Mouse (Mus musculus): ENCODE measurements around the gene Atp2b4.

Gene Atp2b4

DNA sequence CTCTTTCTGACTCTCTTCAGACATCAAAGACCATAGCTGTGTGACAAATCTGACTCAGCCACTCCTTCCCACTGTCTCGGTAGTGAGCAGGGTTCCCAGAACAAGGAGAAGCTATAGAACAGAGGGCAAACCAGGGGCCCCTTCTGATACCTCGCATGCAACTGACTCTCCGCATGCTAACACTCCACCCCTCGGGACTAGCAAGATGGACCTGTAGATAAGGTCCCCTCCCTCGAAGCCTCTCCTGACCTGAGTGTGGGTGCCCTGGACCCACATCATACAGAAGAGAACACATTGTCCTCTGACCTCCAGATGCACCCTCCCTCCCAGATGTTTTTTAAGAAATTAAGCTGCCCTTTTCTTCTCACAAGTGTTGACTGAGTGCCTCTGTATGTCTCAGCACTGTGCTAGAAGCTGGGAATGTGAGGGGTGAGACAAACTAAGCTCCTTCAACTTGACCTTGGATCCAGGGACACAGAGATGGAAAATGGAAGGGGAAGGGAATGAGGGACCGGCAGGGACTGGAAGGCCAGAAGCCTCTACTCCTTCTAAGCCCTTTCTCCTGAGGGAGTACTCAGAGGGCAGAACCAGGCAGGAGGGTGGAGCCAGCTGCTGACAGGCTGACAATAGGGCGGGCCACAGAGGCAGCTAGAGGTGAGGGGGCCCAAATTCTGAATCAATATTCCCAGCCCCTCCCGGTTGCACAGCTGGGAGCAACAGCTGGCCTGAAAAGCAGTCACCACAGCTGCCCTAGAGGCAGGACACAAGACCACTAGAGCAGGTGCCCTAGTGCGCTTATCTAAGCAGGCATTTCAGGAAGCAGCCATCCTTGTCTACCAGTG is 2.6 kb downstream of the Atp2b4 start:
- no peak for DNase-seq

DNA sequence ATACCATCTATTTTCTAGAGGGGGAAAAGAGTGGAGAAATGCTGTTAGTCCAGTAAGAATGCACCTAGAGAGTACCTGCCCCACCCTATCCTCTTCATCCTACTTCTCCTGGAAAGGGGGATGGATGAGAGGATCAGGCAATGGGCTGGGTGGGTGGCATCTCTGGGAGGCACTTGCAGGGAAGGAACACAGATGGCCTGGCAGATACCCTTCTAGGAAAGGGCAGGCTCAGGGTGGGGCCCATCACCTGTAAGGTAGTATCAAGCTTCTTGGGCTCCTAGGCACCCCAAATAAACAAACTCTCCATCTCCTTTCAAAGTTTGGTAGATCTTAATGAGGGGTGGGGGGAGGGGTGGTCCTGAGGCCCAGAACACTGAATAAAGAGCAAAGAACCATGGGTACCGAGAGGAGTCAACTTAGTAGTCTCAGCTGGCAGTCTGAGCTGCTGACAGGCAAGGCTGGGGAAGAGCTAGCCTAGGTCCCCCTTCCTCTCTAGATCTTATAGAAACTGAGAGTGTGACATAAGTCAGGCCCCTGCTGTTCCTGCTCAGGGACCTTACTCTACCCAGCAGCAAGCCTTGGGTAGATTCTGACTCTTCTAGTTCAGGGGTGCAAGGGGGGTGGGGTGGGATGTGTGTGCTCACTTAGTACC is 3.4 kb downstream of the Atp2b4 start:
- no peak for DNase-seq

DNA sequence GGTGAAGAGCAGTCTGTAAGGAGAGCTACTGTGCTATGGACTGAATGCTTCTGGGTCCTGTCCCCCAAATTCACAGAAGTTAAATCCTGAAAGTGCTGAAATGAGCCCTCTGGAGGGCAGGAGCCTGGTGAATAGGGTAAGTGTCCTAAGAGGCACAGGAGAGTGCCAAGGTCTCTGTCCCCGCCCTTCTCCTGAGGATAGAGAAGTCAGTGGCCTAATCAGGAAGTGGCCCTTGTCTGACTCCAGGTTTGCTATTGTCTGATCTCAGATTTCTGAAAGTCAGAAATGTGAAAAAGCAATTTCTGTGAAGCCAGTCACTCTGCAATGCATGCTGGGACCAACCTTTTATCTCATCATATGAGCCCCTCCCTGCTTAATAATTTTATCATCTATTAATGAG is 7.2 kb downstream of the Atp2b4 start:
- no peak for DNase-seq

DNA sequence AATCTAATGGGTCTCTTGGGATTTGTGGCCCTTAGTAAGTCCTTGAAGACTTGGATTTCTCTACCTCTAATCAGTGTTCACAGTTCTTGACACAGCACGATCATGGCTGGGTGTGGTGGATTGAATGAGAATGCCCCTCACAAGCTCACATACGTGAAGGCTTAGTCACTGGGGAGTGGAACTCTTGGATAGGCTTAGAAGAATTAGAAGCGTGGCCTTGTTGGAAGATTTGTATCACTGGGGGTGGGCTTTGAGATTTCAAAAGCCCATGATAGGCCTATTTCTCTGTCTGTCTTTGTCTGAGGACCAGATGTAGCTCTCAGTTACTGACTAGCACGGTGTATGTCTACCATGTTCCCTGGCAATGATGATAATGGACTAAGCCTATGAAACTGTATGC is 10.8 kb downstream of the Atp2b4 start:
- DNase-seq = no peak

DNA sequence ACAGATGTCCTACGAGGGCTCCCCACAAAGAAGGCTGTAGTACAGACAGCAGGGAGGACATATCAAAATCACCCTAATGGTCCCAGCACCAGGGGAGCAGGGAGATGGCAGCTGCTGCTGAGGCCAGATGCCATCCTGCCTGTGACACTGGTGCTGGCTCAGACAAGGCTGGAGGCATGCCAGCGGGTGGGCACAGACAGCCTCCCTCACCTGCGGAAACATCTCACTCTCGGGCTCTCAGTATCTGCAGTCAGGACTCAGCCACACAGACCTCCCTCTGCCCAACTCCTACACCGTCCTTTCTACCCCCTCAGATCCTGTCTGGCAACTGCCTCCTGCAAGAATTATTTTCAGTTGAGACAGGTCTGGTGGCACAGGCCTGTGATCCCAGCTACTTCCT is 12.0 kb downstream of the Atp2b4 start:
- DNase-seq = no peak

DNA sequence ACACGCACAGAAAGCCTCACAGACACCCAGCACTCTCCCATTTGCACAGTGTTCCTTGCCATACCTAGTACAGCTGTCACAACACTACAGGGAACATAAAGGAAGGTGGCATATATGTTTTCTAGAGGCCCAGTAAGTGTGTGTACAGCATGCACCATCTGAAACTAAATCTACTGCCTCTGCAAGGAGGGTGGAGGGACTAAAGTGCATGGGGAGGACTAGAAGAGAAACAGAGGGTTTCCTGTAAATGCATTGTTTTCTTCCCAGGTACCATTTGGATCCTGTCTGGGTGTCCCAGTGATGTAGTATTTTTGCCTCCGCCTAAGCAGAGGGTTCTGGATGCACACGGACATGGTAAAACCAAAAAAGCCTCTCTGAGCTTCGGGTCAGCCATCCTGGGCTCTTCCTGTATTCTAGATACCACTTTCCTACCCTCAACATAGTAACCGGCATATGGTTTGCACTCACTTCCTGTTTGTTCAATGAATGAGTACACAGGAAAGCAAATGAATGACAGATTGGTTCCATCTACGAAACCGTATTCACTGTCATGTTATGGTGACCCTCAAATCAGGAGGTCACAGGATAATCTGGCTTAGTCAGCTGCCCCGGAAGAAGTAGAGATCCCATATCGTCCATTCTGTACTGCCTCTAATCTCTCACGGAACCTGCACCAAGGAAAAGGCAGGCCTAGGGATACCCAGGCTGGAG is 13.2 kb downstream of the Atp2b4 start:
- DNase-seq = no peak

DNA sequence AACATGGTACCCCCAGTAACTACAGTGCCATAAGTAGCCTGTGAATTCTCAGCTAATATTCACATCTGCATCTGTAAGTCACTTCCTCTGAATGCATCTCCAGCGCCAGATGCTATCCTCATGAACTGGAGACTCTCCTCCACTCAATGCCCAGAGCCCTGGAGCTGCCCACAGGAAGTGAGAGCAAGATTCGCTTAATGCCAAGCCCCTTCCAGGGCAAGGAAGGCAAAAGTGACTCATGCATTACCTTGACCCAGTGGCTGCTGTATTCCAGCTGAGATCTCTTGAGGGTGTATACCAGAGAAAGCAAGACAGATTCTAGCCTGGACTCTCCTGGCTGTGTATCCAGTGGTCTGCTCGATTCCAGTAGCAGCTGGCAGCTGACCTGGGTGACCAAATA is 16.2 kb downstream of the Atp2b4 start:
- no peak for DNase-seq

DNA sequence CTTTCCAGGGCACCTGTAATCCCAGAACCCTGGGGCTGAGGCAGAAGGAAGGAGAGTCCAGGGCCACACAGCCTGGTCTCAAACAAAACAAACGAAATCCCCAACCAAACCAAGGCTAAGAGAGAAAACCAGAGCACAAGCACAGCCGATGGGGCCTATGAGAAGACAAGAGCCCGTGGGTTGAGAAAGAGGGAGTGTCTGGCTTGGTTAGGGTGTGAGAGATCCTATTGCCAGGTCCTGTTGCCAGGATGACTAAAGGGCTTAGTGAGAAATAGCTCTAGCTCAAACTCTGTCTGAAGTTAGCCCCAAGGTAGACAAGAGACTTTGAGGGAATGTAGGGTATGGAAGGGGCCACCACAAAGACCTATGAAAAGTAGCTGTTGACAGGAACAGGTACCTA is 19.3 kb downstream of the Atp2b4 start:
- DNase-seq = no peak

DNA sequence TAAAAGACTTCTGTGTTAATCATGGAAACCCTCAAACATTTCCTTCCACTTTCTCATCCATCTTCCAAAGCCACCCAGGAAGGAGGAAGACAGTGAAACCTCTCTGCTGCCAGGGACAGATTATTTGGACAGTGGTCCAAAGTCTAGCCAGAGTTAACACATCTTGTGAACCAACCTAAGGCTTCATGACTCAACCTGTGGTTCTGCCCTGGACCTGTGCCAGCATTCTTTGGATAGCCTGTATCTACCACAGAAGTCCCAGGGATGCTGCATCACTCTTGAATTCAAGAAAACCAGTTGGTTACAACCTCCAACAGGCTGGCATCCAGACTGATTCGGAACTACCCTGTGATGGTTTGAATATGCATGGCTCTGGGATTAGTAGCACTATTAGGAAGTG is 21.8 kb downstream of the Atp2b4 start:
- no peak for DNase-seq

DNA sequence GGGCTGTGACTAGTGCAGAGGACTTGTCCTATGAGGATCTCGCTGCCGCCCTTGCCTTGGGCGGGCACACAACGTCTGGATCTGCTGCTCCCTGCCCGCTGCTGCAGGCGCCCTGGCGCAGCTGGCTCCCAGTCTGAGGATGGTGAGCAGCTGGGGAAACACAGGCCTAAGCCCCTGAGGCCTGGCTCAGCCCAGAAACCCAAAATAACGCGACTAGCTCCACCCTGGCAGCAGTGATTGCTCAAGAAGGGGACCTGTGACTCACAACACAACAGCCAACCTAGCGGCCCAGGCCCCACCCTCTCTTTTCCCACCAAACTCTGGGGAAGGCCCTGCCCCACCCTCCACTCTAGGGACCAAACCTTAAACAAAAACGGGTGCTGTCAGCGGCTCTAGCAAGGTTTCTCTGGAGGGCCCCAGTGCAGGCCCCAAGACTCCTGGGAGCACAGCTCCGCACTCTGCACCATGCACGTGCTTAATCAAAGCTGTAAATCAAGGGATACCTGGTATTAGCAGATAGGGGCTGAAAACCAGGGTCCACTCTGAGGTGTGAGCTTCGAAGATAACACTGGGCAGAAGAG is 23.1 kb downstream of the Atp2b4 start:
- DNase-seq = no peak

DNA sequence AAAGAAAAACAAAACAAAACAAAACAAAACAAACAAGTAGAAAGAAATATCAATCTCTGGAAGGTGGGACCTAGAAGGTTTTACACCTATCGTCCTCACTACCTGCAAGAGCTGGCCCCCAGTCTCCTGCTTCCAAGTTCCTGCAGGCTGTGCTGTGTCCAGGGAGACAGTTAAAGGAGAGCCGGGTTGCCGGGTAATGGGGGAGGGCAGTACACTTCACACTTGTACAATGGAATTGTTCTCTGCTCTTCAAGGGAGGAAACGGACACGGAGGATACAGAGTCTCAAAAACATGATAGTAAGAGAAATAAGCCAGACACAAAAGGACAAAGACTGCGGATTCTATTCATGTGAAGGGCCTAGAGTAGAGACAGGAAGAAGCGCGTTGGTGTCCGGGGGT is 28.3 kb downstream of the Atp2b4 start:
- no peak for DNase-seq

DNA sequence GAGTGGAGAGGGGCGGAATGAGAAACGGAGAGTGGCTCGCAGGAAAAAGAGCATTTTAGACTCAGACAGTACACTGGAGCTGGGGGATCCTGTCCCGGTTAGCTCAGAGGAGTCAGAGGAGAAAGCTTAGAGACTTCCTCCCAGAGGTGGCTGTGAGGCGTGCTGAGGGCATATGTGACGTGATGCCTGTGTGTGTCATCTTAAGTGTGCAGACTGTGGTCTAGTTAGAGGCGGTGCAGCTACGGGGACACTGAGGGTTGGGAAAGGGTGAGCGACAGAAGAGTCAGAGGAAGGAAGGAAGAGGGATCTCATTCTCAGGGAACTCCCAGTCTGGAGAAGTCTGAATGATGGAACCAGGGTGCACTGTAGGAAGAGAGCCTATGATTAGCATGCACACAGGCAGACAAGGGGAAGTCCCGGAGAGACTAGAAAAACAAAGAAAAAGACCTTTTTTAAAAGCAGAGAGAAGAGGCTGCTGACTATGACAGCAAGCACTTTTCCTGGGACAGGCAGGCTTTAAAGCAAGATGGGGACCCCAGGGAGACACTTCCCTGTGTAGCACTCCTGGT is 28.9 kb downstream of the Atp2b4 start:
- DNase-seq = no peak

DNA sequence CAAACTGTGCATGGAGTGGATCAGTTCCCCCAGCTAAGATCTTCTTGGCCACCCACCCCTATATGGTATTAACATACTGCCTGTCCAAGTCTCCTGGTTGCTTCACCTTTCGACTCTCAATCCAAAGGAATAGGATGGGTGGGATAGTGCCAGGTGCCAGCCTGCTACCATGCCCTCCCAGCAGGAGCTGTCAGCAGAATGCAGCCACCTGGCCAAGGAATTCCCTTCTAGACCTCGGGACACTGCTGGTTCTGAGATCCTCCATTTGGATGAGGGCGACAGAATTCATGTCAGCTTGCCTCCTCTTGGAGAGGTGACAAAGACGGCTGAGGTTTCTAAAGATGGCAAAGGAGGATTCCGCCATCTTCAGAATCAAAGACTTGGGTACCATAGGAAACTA is 32.8 kb downstream of the Atp2b4 start:
- DNase-seq = no peak

DNA sequence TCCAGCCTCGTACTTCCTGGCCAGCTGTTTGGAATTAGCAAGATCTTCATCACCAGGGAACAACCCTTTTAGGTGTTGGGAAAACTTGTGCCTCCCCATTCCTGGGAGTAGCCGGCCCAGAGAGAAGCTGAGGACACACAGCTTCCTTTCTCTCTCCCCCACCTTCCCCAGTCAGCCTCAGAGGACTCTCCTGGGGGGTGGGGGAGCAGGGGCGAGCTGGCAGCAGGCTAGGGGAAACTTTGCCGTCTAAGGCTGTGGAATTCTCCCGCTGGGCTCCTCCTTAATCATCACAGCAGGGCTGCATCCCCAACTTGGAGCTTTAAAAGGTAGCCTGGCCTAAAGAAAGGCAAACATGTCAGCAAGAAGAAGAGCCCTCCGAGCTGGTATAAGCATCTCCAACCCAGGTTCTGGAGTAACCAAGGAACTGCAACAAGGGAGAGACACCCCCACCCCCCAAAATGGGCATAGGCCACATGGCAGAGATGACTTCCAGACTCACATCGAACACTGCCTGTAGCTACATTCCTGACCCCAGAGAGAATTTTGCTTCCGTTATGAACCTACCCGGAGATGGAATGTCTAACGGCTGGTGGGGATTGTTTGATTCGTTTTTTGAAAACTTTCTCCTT is 33.8 kb downstream of the Atp2b4 start:
- no peak for DNase-seq

DNA sequence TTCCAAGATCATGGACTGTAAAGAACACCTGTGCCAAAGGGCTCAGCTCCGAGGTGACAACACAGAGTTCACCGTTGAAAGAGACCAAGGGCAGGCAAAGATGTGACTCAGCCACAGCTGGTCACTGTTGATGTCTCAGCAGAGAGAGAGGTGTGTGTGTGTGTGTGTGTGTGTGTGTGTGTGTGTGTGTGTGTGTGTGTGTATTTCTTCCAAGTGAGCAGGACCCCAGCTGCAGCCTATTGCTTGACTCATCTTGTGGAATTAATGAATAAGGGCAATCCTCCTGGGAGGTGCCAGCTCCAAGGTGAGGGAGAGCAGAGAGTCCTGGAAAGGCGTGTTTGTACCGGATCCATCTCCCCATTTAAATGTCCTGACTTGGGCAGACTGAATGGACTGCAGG is 35.5 kb downstream of the Atp2b4 start:
- DNase-seq = no peak

DNA sequence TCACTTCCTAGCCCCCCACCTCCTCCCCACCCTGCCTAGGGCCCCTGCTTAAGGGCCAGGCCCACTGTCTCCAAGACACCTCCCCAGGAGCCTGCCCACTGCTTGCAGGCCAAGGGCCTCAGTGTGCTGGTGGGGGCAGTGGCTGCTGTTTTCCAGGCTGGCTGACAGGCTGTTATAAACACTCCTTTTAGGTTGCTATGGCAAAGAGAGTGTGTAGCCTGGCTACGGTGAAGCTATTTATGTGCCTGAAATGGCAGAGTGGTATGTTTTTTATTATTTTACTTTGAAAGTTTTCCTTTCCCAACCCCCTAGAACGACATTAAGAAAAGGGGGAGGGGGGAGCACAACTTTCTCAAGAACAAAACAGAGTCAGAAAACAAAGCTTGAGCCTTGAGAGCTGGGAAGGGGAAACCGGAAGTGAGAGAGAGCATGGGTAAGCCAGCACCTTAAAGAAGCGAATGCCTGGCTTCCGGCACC is 37.9 kb downstream of the Atp2b4 start:
- DNase-seq = no peak

DNA sequence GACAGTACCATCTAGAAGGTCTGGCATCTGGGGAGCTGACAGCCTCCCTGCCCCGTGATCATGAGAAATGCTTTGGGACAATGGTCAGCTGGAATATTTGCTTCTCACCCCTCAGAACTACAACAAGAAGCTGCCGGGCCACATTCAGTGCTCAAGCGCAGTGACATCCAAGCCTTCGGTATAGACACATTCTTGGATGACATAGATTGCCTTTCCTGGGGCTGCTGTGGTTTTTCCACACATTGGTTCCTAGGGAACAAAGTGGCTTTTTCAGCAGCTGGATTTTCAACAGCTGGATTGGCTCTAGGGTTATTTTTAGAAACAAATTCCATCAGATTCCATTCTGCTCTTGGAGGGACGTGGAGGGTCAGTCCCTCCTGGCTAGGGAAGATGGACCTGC is 39.6 kb downstream of the Atp2b4 start:
- no peak for DNase-seq

DNA sequence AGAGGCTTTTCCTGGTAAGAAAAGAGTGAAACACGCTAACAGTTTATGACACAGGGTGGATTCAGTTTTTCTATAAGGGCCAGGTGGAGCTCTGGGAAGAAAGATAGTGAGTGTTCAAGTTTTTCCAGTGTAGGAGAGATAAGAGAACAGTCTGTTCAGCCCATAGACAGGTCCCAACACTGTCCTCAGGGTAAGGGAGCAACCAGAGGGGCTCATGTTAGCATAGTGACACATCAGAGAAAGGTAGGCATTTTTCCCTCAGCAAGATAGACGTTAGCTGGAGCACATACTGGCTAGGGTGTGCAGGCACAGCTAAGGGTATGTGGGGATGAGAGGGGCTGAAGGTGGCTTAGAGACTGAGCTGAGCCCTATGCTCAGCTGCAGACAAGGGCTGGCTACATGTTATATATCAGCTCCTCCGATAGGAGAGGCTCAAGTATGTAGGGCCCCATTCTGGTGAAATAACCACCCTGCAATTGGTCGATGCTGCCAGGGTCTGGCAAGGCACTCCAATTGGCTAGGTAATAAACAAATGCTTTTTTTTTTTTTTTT is 46.4 kb downstream of the Atp2b4 start:
- no peak for DNase-seq

DNA sequence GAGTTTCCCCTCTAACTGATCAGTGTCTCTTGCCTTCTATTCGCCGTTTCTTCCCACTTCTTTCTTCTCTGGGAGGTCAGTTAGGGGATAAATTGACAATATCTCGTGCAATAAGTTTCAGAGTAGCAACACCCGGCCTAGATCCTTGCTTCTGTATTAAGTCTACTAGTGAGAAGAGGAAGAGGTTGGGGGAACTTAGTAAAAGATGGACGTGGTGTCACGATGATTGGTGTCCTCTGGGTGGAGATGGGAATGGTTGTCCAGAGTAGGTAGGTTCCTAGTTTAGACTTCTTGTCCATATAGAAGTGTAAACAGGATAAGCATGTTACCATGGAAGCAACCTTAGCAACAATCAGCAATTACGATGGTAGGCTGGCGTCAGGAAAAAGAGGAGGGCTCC is 47.5 kb downstream of the Atp2b4 start:
- DNase-seq = no peak

DNA sequence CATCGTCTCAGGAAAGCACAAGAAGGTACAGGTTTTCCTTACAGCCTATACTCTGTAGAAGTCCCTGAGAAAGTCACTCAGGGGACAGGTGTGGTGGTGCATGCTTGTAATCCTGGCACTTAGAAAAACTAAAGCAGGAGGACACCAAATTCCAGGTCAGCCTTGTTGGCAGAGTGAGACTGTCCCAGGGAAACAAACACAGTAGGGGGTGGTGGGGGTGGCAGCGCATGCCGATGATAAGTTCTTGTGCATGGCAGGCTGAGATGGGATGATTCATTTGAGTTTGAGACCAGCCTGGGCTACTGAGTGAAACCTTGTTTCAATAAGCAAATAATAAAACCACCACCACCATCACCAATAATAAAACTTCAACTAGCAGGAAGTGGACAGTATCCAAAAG is 49.2 kb downstream of the Atp2b4 start:
- no peak for DNase-seq

DNA sequence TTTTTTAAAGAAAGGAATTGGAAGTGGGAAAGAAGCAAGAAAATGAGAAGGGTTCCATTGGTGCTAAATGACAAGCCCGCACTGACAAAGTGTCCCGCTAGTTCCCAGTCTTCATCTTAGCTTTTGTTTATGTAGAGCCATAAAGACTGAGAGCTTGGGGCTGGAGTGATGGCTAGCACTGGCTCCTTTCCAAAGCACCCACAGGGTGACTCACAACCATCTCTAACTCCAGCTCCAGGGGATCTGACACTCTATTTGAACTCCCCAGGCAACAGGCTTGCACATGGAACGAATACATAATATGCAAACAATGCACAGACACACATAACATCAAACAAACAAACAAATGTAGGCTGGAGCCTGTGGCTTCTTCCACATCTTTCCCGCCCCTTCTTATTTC is 50.9 kb downstream of the Atp2b4 start:
- no peak for DNase-seq

DNA sequence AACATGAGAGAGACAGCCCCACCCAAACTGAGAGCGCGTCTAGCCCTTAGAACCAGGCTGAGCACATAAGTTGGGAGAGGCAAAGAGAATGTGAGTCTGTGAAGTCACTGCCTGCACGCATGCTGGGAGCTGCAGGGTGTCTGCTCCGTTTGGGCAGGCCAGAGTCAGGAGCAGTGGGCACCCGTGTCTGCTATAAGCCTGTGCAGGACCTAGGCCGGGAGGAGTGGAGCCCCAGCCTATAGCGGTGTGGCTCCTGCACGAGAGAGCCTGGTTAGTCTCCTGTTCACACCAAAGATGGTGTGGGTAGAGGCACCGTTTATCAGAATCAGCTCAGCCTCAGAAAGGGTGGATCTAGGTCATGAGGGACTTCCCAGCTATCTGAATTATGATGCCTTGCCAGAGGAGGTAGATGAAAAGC is 55.8 kb downstream of the Atp2b4 start:
- no peak for DNase-seq

All from thymus, postnatal 4 days (tissue).